Mouse (Mus musculus) cerebellum, postnatal 10 days (tissue): Measurements from ENCODE around the gene Tas2r120.
"Not testable (repeated sequence)": the region's sequence is repeated elsewhere in the genome, so short reads cannot be mapped to it uniquely, and the experiment has no call there.

Experiments used
- DNase-seq, 2 experiments: peaks; one replicate each; pipeline ENCODE4 v3.0.0; 2021; ENCODE audit warnings: mixed read lengths in 2 of 2

Gene Tas2r120

GRCm38 (mm10) chr6:132656653-132657052 is at the start of gene Tas2r120:
Tas2r120 (plus strand) TSS chr6:132656953.
- no peak for DNase-seq

DNA sequence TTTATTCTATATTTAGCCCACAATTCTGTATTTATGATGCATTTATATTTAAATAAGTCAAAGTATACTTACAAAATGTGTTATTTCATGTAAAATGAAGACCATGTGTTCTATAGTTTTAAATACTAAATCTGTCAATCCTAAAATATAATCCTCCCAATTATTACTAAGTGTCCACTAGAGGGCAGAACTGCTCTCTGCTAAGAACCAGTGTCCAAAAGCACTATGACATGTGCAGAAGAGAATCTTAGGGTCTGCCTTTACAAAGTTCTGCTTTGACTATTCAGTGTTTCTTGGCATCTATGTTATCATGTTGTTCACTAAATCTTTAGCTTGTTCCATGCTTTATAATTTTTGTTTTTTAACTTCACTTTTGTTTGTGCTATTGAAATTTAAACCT is 7.4 kb upstream of the Tas2r120 start:
- peak; percentile 0 to 14 for DNase-seq

DNA sequence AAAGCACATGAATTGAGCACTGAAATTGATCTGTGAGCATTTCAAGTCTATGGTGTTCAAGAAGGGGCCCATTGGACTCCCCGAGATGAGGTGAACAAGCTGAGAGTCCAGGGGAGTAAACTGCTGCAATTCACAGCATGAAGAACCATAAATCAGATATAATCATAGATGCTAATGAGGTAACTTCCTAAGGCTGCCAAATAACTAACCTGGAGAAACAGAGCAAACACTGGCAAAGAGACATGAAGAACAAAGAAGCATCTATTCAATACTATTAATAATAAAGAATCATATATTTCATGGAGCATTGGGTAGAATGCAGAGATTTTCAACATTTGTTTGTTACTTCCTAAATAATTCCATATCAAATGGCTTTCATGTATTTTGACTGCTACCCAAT is 5.3 kb upstream of the Tas2r120 start, which contains the start of gene A630073D07Rik:
Gene A630073D07Rik, minus strand, starts transcription at position 101 of the 400 bp plus-strand sequence.
- no peak for DNase-seq

DNA sequence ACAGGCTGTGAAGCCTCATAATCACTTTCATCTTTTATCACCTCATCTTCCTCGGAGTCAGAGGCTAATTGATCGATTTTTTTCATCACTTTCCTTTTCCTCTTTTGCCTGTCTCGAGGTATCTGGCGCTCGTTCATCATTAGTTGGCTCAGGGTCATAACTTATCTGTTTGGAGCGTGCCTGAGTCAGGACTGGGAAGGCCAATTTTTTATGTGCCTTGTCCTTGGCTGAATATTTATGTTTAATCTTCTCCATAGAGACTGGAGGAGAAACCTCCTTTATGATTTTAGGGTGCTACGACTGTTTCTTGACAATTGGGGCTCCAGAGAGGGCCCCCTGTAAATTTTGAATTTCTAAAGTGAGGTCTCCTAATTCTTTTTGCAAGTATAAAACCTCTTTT is 34.8 kb downstream of the Tas2r120 start:
- not testable (repeated sequence) for DNase-seq

GRCm38 (mm10) chr6:132700907-132701306 is 44.2 kb downstream of the Tas2r120 start, which contains the start of gene Tas2r121:
Tas2r121 (minus strand) TSS chr6:132701007.
- DNase-seq, result no peak
